Mouse (Mus musculus) limb, embryonic 11.5 days (tissue): Measurements from ENCODE around the gene Gm21972. TPM values are rescaled to one million over a fixed set of nuclear protein-coding genes. Genes with fewer than 3 reads are reported as not detected.

Experiments used
- ATAC-seq: fragments of 200-750 bp; cut with Nextera tagmentation; 2 replicates; pipeline ENCODE4 v1.8.0; 2017; ENCODE audit warnings: low read depth; ENCODE audit not compliant: insufficient number of reproducible peaks, low FRiP score, low TSS enrichment
- DNase-seq: peaks from one replicate; pipeline ENCODE4 v3.0.0-alpha.2; 2015; ENCODE audit warnings: low spot score
- H3K27ac ChIP-seq: fragments of 300-500 bp; sonication (generic); replicated peaks from 2 replicates; pipeline ENCODE4 v1.5.1; 2014; ENCODE audit warnings: low read depth, mild to moderate bottlenecking, low read length
- H3K27me3 ChIP-seq: fragments of 300-500 bp; sonication (generic); 2 replicates; pipeline ENCODE4 v1.6.1; 2014; ENCODE audit warnings: mild to moderate bottlenecking, low read length, mixed read lengths; ENCODE audit not compliant: control insufficient read depth, insufficient read depth
- H3K36me3 ChIP-seq: fragments of 300-500 bp; sonication (generic); 2 replicates; pipeline ENCODE4 v1.6.1; 2014; ENCODE audit warnings: mild to moderate bottlenecking, low read length, moderate library complexity, mixed read lengths; ENCODE audit not compliant: control insufficient read depth, insufficient read depth
- H3K4me1 ChIP-seq: fragments of 300-500 bp; sonication (generic); 2 replicates; pipeline ENCODE4 v1.6.1; 2014; ENCODE audit warnings: low read length, mixed read lengths; ENCODE audit not compliant: control insufficient read depth, insufficient read depth
- H3K4me2 ChIP-seq: fragments of 300-500 bp; sonication (generic); 2 replicates; pipeline ENCODE4 v1.6.1; 2014; ENCODE audit warnings: low read depth, mild to moderate bottlenecking, moderate library complexity; ENCODE audit not compliant: severe bottlenecking
- H3K4me3 ChIP-seq: fragments of 300-500 bp; sonication (generic); 2 replicates; pipeline ENCODE4 v1.5.1; 2014; ENCODE audit warnings: low read depth, low read length
- H3K9ac ChIP-seq: fragments of 300-500 bp; sonication (generic); 2 replicates; pipeline ENCODE4 v1.6.1; 2014; ENCODE audit warnings: mild to moderate bottlenecking, low read length
- H3K9me3 ChIP-seq: fragments of 300-500 bp; sonication (generic); 2 replicates; pipeline ENCODE4 v1.6.1; 2016; ENCODE audit warnings: low read length; ENCODE audit not compliant: control insufficient read depth
- WGBS: fragments of 180-500 bp; shearing (Covaris S2); extraction: QIAGEN DNeasy Blood & Tissue Kit; methylation state at CpG from one replicate; pipeline ENCODE4 v1.1.7; 2014; 5-methylcytosine and 5-hydroxymethylcytosine counted together
- polyA plus RNA-seq: library from polyadenylated mRNA; unstranded; fragments of >200 nt; fragmentation: Nextera tagmentation; extraction: Ambion mirVana; gene quantifications from 2 replicates; pipeline ENCODE4 v1.2.1, GENCODE M21; 2014

Gene Gm21972
- polyA plus RNA-seq, 1 experiment from 2014 or later: not detected

DNA sequence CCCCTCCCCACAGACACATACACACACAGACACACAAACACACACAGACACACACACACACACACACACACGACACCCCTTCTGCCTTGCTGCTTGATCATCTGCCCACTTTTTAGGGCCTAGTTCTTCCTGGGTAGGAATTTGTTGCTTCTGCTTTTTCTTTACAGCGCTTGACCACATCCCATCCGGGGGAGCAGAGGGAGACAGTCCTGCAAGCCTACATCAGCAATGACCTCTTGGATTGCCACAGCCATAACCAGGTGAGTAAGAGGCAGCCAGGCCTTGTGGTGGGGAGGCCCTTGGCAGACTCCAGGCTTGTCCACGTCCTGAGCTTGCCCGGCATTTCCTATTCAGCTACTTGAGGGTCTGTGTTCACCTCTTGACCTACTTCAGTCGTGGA, 57.4 kb downstream of the Gm21972 start:
- Histone ChIP-seq H3K9me3 (no peaks in the 10 kb centered on the region), H3K4me3 (no peak overlapping the region), H3K4me1 (no peaks in the 10 kb centered on the region), H3K9ac (no peak overlapping the region), H3K27me3 (no peaks in the 10 kb centered on the region), H3K27ac (no peak overlapping the region), H3K4me2 (no peak overlapping the region), H3K36me3 (no peaks in the 10 kb centered on the region; the same call in 1 of the 2 replicates)
- 84% methylated on average over 6 of the region's 6 CpGs for WGBS
- ATAC-seq: no peak
- DNase-seq: no peak

- Histone ChIP-seq H3K27ac (no peak overlapping the region), H3K27me3 (no peaks in the 10 kb centered on the region), H3K4me2 (no peak overlapping the region), H3K4me1 (no peaks in the 10 kb centered on the region), H3K9me3 (no peaks in the 10 kb centered on the region), H3K4me3 (no peak overlapping the region), H3K9ac (no peak overlapping the region), H3K36me3 (peaks cover 6% of the 10 kb centered on the region)
- 81% methylated on average over 7 of the region's 7 CpGs for WGBS
- DNase-seq: no peak
- ATAC-seq: no peak
These were observed 60.6 kb downstream of the Gm21972 start for GRCm38 (mm10) chr1:86194044-86194443.

- Histone ChIP-seq H3K4me3 (no peak overlapping the region), H3K36me3 (peaks cover 12% of the 10 kb centered on the region), H3K27ac (no peak overlapping the region), H3K4me1 (no peaks in the 10 kb centered on the region), H3K27me3 (no peaks in the 10 kb centered on the region), H3K4me2 (no peak overlapping the region), H3K9me3 (no peaks in the 10 kb centered on the region), H3K9ac (no peak overlapping the region)
- DNase-seq: no peak
- WGBS: 94% methylated on average over 6 of the region's 6 CpGs
- ATAC-seq: no peak
These were observed 64.8 kb downstream of the Gm21972 start for GRCm38 (mm10) chr1:86198276-86198675.

GRCm38 (mm10) chr1:86199026-86199425, 65.6 kb downstream of the Gm21972 start:
- H3K4me1 ChIP-seq: no peaks in the 10 kb centered on the region
- H3K4me2 ChIP-seq: no peak overlapping the region
- ATAC-seq: no peak
- H3K27me3 ChIP-seq: no peaks in the 10 kb centered on the region
- H3K4me3 ChIP-seq: no peak overlapping the region
- no peak overlapping the region for H3K27ac ChIP-seq
- H3K9me3 ChIP-seq: no peaks in the 10 kb centered on the region
- WGBS: 82% methylated on average over 5 of the region's 5 CpGs
- no peak for DNase-seq
- H3K36me3 ChIP-seq: peaks cover 12% of the 10 kb centered on the region
- no peak overlapping the region for H3K9ac ChIP-seq

GRCm38 (mm10) chr1:86201312-86201711, 67.9 kb downstream of the Gm21972 start:
- H3K36me3 ChIP-seq: peaks cover 12% of the 10 kb centered on the region

GRCm38 (mm10) chr1:86202617-86203219, 69.3 kb downstream of the Gm21972 start:
- H3K27ac ChIP-seq: no peak overlapping the region
- H3K4me2 ChIP-seq: no peak overlapping the region
- DNase-seq: no peak
- no peak for ATAC-seq
- no peak overlapping the region for H3K4me3 ChIP-seq
- no peak overlapping the region for H3K9ac ChIP-seq
- no peaks in the 10 kb centered on the region for H3K27me3 ChIP-seq
- 90% methylated on average over 9 of the region's 9 CpGs for WGBS
- no peaks in the 10 kb centered on the region for H3K4me1 ChIP-seq
- H3K36me3 ChIP-seq: peaks cover 12% of the 10 kb centered on the region
- H3K9me3 ChIP-seq: no peaks in the 10 kb centered on the region

More at GRCm38 (mm10) chr1:86201312-86201711, 67.9 kb downstream of the Gm21972 start:
- Histone ChIP-seq H3K4me1 (no peaks in the 10 kb centered on the region), H3K9me3 (no peaks in the 10 kb centered on the region), H3K27me3 (no peaks in the 10 kb centered on the region), H3K4me2 (no peak overlapping the region), H3K9ac (no peak overlapping the region), H3K27ac (no peak overlapping the region), H3K4me3 (no peak overlapping the region)
- no peak for DNase-seq
- ATAC-seq: no peak

DNA sequence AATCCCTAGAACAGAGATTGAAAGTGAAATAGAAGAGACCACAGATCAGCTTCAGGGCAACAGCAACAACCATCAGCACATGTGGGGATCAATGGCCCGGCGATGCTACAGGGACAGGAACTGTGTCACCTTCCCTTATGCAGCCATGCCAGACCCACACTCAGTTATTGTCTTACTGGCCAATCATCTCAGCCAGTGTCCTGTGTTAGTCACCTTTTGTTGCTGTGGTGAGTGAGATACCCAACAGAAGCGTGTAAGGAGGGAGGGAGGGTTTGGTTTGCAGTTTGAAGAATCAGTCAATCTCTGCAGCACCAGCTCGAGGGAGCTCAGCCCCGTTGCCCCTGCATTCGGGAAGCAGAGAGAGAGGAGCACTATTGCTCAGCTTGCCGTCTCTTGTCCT, 77.2 kb downstream of the Gm21972 start:
- Histone ChIP-seq H3K27me3 (no peaks in the 10 kb centered on the region), H3K4me2 (no peak overlapping the region), H3K9ac (no peak overlapping the region), H3K9me3 (no peaks in the 10 kb centered on the region), H3K27ac (no peak overlapping the region), H3K36me3 (peaks cover 4% of the 10 kb centered on the region; the same call in 1 of the 2 replicates), H3K4me1 (no peaks in the 10 kb centered on the region), H3K4me3 (no peak overlapping the region)
- DNase-seq (no peak), ATAC-seq (no peak)
- WGBS: 86% methylated on average over 7 of the region's 7 CpGs

DNA sequence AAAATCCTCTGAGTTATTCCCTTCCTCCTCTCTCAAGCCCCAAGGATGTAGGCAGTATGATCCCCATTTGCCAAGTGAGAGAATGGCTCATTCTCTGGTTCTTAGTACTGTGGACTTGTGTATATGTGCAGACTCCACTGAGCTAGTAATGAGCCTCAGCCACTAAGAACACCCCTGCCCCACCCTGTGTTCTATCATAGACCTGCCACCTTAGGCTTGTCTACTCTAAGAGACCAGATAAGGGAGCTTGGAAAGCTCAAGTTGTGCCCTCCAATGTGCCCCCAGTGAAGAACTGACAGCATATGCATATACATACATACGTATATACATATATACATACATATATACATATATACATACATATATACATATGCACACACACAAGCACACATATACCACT, 78.1 kb downstream of the Gm21972 start:
- Histone ChIP-seq H3K9me3 (no peaks in the 10 kb centered on the region), H3K27me3 (no peaks in the 10 kb centered on the region), H3K4me3 (no peak overlapping the region), H3K4me2 (no peak overlapping the region), H3K4me1 (no peaks in the 10 kb centered on the region), H3K9ac (no peak overlapping the region), H3K36me3 (peaks cover 4% of the 10 kb centered on the region; the same call in 1 of the 2 replicates), H3K27ac (no peak overlapping the region)
- no peak for DNase-seq
- ATAC-seq: no peak
- WGBS: 96% methylated on average over 1 of the region's 1 CpGs
